Mouse (Mus musculus): ENCODE data around the gene Hist2h2ab. TPM values are rescaled to one million over a fixed set of nuclear protein-coding genes. Genes with fewer than 3 reads are reported as not detected.
A peak's percentile ranks its signal among the peaks of the same experiment; 100 is the strongest.

Gene Hist2h2ab
- polyA plus RNA-seq, 1 experiment from 2014 or later = 0.72 TPM

DNA sequence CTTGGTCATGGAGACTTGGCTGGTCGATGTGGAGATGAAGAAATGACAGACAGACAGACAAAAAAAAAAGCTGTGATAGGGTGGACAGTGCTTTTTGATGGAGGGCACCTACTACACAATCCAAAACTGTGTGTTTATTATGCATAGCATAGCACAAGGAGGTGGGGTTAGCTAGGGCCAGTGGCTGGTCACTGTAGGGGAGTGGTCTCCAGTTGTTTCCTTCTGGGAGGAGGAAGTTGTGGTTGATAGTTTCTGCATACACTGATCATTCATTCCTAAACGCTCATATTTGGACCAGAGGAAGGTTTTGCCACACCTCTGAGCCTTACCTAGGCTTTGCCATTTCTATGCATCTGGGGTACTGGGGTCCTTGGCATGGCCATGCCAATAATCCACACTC lies 10.7 kb downstream of the Hist2h2ab start:
- no peak for ATAC-seq (ENCODE audit: low read depth)
- WGBS = 77% methylated on average over 2 of the region's 2 CpGs
- no peak overlapping the region for H3K27ac ChIP-seq (ENCODE audit: low read depth, low read length)
- no peaks in the 10 kb centered on the region for H3K27me3 ChIP-seq (ENCODE audit: control insufficient read depth, insufficient read depth, low read length)
- no peak overlapping the region for H3K4me2 ChIP-seq (ENCODE audit: low read depth, low read length)
- H3K9me3 ChIP-seq (ENCODE audit: control insufficient read depth, low read length) = no peaks in the 10 kb centered on the region
- no peaks in the 10 kb centered on the region for H3K36me3 ChIP-seq (ENCODE audit: control insufficient read depth, insufficient read depth, low read length)
- H3K4me3 ChIP-seq (ENCODE audit: low read depth, low read length) = no peak overlapping the region
- H3K9ac ChIP-seq (replicated peaks; ENCODE audit: low read depth, low read length) = no peak overlapping the region
- H3K4me1 ChIP-seq (ENCODE audit: control insufficient read depth, insufficient read depth, low read length) = no peaks in the 10 kb centered on the region

DNA sequence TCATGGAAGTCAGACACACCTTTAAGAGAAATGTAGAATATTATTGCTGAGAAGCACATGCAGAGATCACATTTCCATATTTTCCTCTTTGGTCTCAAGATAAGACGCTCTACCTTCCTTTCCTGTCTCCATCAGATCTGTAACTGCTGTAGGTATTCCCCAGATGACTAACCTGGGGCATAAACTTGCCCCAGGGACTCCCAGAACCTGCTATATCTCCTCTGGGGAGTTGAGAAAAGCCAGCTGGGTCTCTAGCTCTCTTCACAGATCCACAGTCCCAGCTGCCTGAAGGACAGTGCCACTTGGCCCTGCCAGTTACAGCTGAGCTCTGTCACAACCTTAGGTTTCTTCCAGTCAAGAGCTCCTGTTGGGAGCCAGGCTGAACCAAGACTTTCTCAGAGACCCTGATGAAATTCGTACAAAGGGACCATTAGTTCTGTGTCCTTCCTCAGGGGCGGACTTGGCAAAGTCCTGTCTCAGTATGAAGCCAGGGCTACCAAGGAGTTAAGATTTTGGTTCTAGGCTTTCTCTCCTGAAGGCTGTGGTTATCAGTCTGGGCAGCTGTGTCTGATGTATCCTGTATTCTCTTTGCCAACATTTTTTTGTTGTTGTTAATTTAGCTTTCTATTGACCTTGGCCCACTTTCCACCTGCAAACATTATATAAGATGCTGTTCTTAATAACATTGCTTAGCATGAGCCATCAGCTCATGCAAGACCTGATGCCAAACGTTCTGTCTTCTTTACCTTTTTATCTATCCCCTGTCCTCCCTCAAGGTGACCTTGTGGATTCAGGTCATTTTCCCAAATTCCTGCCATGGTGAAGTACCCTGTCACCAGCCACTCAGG lies 11.5 kb downstream of the Hist2h2ab start:
- WGBS = 73% methylated on average over 4 of the region's 4 CpGs
- Histone ChIP-seq H3K4me1 (ENCODE audit: control insufficient read depth, insufficient read depth, low read length) (no peaks in the 10 kb centered on the region), H3K27ac (ENCODE audit: low read depth, low read length) (no peak overlapping the region), H3K36me3 (ENCODE audit: control insufficient read depth, insufficient read depth, low read length) (no peaks in the 10 kb centered on the region), H3K9me3 (ENCODE audit: control insufficient read depth, low read length) (no peaks in the 10 kb centered on the region), H3K4me2 (ENCODE audit: low read depth, low read length) (no peak overlapping the region), H3K9ac (replicated peaks; ENCODE audit: low read depth, low read length) (no peak overlapping the region), H3K4me3 (ENCODE audit: low read depth, low read length) (no peak overlapping the region), H3K27me3 (ENCODE audit: control insufficient read depth, insufficient read depth, low read length) (no peaks in the 10 kb centered on the region)
- ATAC-seq (ENCODE audit: low read depth) = no peak

DNA sequence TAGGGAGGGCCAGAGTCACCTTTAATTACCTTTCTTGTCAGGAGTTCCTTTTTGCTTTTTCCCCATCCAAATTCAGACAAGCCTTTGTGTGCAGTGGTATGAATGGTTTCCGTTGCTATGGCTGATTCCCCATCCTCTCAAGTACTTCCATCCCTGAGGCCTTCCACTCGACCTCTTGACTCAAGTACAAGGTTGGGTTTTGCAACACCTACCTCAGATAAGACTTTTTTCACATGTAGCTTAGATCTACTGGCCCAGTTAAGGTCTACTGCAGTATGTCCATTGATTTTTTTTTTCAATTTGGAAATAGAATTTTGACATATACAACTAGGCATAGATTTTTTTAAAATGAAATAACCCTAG lies 12.1 kb downstream of the Hist2h2ab start:
- no peak overlapping the region for H3K27ac ChIP-seq (ENCODE audit: low read depth, low read length)
- H3K4me2 ChIP-seq (ENCODE audit: low read depth, low read length) = no peak overlapping the region
- H3K36me3 ChIP-seq (ENCODE audit: control insufficient read depth, insufficient read depth, low read length) = no peaks in the 10 kb centered on the region
- no peak for ATAC-seq (ENCODE audit: low read depth)
- no peaks in the 10 kb centered on the region for H3K4me1 ChIP-seq (ENCODE audit: control insufficient read depth, insufficient read depth, low read length)
- no peaks in the 10 kb centered on the region for H3K9me3 ChIP-seq (ENCODE audit: control insufficient read depth, low read length)
- no peaks in the 10 kb centered on the region for H3K27me3 ChIP-seq (ENCODE audit: control insufficient read depth, insufficient read depth, low read length)
- no peak overlapping the region for H3K9ac ChIP-seq (replicated peaks; ENCODE audit: low read depth, low read length)
- WGBS = 65% methylated on average over 2 of the region's 2 CpGs
- H3K4me3 ChIP-seq (ENCODE audit: low read depth, low read length) = no peak overlapping the region

DNA sequence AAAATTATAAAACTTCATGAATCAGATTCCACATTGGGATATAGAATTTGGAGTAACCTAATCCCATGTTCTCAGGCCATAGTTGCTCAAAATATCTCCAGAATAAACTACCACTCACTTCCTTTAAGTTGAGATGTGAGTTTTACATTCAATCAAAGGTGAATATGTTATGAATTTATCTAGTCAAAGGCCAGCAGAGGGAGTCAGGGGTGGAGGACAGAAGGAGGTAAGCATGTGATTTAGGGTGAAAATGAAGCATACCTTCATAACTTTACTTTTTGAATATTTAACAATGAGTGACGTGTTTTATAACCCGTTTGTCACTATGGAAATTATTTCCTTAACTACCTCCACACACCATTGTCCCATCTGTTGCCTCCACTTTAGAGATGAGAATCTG lies 15.2 kb downstream of the Hist2h2ab start:
- H3K27ac ChIP-seq (ENCODE audit: low read depth, low read length) = no peak overlapping the region
- no peaks in the 10 kb centered on the region for H3K9me3 ChIP-seq (ENCODE audit: control insufficient read depth, low read length)
- 0 out of 2 replicates have a peak, but pooled peaks cover 3% of the 10 kb centered on the region for H3K4me1 ChIP-seq (ENCODE audit: control insufficient read depth, insufficient read depth, low read length)
- no peak for ATAC-seq (ENCODE audit: low read depth)
- no peak overlapping the region for H3K4me2 ChIP-seq (ENCODE audit: low read depth, low read length)
- no peak overlapping the region for H3K4me3 ChIP-seq (ENCODE audit: low read depth, low read length)
- no peaks in the 10 kb centered on the region for H3K36me3 ChIP-seq (ENCODE audit: control insufficient read depth, insufficient read depth, low read length)
- H3K9ac ChIP-seq (replicated peaks; ENCODE audit: low read depth, low read length) = no peak overlapping the region
- H3K27me3 ChIP-seq (ENCODE audit: control insufficient read depth, insufficient read depth, low read length) = no peaks in the 10 kb centered on the region
- WGBS = 91% methylated on average over 2 of the region's 2 CpGs

DNA sequence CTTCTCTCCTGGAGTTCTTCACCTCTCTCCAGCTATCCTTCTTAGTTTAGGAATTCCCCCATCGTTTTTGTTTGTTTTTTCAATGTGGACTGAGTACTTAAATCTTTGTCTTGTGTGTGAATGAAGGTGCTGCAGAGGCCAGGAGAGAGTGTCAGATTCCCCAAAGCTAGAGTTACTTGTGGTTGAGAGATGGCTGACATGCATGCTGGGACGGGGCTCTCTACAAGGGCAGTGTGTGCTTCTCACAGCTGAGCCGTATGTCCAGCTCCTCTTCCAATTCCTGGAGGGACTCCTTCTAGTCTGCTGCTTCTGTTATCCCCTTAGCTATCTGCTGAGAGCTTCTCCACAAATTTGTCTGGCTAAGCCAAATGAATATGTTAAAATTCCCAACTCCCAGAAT lies 16.2 kb downstream of the Hist2h2ab start:
- no peaks in the 10 kb centered on the region for H3K36me3 ChIP-seq (ENCODE audit: control insufficient read depth, insufficient read depth, low read length)
- 83% methylated on average over 3 of the region's 3 CpGs for WGBS
- H3K27me3 ChIP-seq (ENCODE audit: control insufficient read depth, insufficient read depth, low read length) = no peaks in the 10 kb centered on the region
- no peak overlapping the region for H3K4me2 ChIP-seq (ENCODE audit: low read depth, low read length)
- no peak overlapping the region for H3K4me3 ChIP-seq (ENCODE audit: low read depth, low read length)
- peaks cover 5% of the 10 kb centered on the region; the same call in 1 of the 2 replicates for H3K4me1 ChIP-seq (ENCODE audit: control insufficient read depth, insufficient read depth, low read length)
- ATAC-seq (ENCODE audit: low read depth) = no peak
- H3K9me3 ChIP-seq (ENCODE audit: control insufficient read depth, low read length) = no peaks in the 10 kb centered on the region
- no peak overlapping the region for H3K27ac ChIP-seq (ENCODE audit: low read depth, low read length)
- no peak overlapping the region for H3K9ac ChIP-seq (replicated peaks; ENCODE audit: low read depth, low read length)

DNA sequence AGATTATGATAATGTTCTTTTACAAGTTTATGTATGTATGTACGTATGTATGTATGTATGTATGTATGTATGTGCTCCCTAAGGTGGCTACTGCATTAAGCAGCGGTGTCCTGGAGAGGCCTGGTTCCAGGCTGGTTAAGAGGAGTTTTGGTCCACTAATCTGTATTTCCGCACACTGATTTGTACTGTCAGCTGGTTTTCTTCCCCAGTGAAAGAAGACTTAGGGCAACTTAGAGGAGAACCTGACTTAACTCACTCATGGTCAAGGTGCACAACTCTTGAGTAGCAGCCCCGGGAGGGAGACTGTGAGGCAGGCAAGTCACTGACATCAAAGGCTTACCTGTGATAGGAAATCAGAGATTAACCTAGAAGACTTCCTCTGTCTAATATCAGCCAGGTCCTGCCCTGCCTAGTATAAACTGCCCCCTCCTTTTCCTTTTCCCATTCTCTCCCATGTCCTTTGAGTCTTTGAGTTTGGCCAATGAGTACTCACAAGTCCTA lies 17.2 kb downstream of the Hist2h2ab start:
- H3K4me3 ChIP-seq (ENCODE audit: low read depth, low read length) = no peak overlapping the region
- H3K27ac ChIP-seq (ENCODE audit: low read depth, low read length) = no peak overlapping the region
- WGBS = 85% methylated on average over 4 of the region's 4 CpGs
- H3K9me3 ChIP-seq (ENCODE audit: control insufficient read depth, low read length) = no peaks in the 10 kb centered on the region
- no peak for ATAC-seq (ENCODE audit: low read depth)
- H3K4me2 ChIP-seq (ENCODE audit: low read depth, low read length) = peak overlapping the region; percentile 3; the same call in 1 of the 2 replicates
- no peak overlapping the region for H3K9ac ChIP-seq (replicated peaks; ENCODE audit: low read depth, low read length)
- H3K27me3 ChIP-seq (ENCODE audit: control insufficient read depth, insufficient read depth, low read length) = no peaks in the 10 kb centered on the region
- no peaks in the 10 kb centered on the region for H3K36me3 ChIP-seq (ENCODE audit: control insufficient read depth, insufficient read depth, low read length)
- H3K4me1 ChIP-seq (ENCODE audit: control insufficient read depth, insufficient read depth, low read length) = peaks cover 6% of the 10 kb centered on the region; the same call in 1 of the 2 replicates

DNA sequence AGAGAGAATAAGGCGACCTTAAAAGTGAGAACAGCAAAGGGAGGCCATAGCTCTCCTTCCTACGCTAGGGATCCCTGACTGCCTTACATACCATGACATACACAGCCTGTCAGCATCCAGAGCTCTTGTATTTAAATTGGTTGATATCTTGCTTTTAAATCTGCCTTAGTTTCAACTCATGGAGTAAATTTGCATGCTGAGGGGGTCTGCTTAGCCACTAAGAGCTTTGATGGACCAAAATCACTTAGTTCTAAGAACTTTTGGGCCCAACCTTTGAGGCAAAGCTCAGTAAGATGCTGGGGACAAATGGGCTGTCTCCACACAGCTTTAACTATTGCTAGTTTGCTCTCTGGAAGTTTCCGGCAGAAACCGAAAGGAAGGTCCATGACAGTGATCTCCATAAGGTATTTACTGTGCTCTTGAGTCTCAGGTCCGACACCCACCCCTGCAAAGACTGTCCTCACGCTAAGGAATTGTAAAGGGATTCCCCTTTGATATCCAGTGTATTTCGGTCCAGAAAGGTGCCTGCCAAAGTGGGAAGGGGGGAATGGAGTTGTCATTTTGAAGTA lies 17.8 kb downstream of the Hist2h2ab start:
- no peaks in the 10 kb centered on the region for H3K9me3 ChIP-seq (ENCODE audit: control insufficient read depth, low read length)
- H3K9ac ChIP-seq (replicated peaks; ENCODE audit: low read depth, low read length) = no peak overlapping the region
- peak overlapping the region; percentile 27; the same call in 1 of the 2 replicates for H3K4me2 ChIP-seq (ENCODE audit: low read depth, low read length)
- WGBS = 26% methylated on average over 7 of the region's 7 CpGs
- peaks cover 6% of the 10 kb centered on the region; the same call in 1 of the 2 replicates for H3K4me1 ChIP-seq (ENCODE audit: control insufficient read depth, insufficient read depth, low read length)
- H3K27ac ChIP-seq (ENCODE audit: low read depth, low read length) = no peak overlapping the region
- H3K36me3 ChIP-seq (ENCODE audit: control insufficient read depth, insufficient read depth, low read length) = no peaks in the 10 kb centered on the region
- H3K27me3 ChIP-seq (ENCODE audit: control insufficient read depth, insufficient read depth, low read length) = no peaks in the 10 kb centered on the region
- H3K4me3 ChIP-seq (ENCODE audit: low read depth, low read length) = peak overlapping the region; percentile 15; the same call in 1 of the 2 replicates
- ATAC-seq (ENCODE audit: low read depth) = no peak

DNA sequence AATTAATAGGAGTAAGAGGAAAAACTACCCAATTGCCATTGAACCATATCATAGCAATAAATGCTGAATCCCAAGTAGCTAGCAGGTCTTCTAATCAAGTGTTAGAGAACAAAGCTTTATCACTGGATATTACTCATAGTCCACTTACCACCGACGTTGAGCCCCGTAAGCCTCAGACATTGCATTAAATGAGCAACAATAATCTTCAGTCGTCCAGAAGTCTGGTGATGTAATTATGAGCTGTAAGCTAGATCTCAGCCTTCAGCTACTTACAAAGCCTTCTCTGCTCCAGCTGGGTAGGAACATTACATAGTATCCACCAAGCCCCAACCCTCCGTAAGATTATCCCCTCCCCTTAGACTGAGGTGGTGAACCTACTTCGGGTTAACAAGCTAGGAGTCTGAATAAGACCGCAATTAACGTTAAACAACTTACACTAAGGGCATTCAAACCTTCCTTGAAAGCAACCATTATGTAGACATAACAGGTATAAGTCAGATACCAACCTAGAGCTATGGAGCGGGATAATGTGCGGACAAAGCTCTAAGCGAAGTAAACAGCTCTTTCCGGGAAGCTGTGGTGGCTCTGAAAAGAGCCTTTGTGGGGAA lies 18.3 kb downstream of the Hist2h2ab start:
- H3K4me1 ChIP-seq (ENCODE audit: control insufficient read depth, insufficient read depth, low read length) = peaks cover 6% of the 10 kb centered on the region; the same call in 1 of the 2 replicates
- peak overlapping the region; percentile 27 for H3K4me2 ChIP-seq (ENCODE audit: low read depth, low read length)
- H3K9me3 ChIP-seq (ENCODE audit: control insufficient read depth, low read length) = no peaks in the 10 kb centered on the region
- H3K9ac ChIP-seq (replicated peaks; ENCODE audit: low read depth, low read length) = no peak overlapping the region
- H3K36me3 ChIP-seq (ENCODE audit: control insufficient read depth, insufficient read depth, low read length) = no peaks in the 10 kb centered on the region
- WGBS = 1% methylated on average over 12 of the region's 12 CpGs
- no peak overlapping the region for H3K27ac ChIP-seq (ENCODE audit: low read depth, low read length)
- no peaks in the 10 kb centered on the region for H3K27me3 ChIP-seq (ENCODE audit: control insufficient read depth, insufficient read depth, low read length)
- no peak for ATAC-seq (ENCODE audit: low read depth)
- peak overlapping the region; percentile 15; the same call in 1 of the 2 replicates for H3K4me3 ChIP-seq (ENCODE audit: low read depth, low read length)
